Mouse (Mus musculus) MEL-GATA-1-ER (cell line): Measurements from ENCODE around the gene Ccdc60.

ENCODE experiments used
- DNase-seq: peaks from one replicate; pipeline ENCODE4 v3.0.0-alpha.2; 2012; ENCODE audit warnings: low read depth; ENCODE audit errors: extremely low read depth

Ccdc60 gene

GRCm38 (mm10) chr5:116271511-116272227 is 17.1 kb downstream of the Ccdc60 start:
- no peak for DNase-seq

GRCm38 (mm10) chr5:116269212-116270145 is 19.3 kb downstream of the Ccdc60 start:
- DNase-seq, result no peak

GRCm38 (mm10) chr5:116262689-116263088 is 26.1 kb downstream of the Ccdc60 start:
- no peak for DNase-seq

- DNase-seq, result no peak
Observed at GRCm38 (mm10) chr5:116261944-116262343, 26.8 kb downstream of the Ccdc60 start.

GRCm38 (mm10) chr5:116260356-116260755 is 28.4 kb downstream of the Ccdc60 start:
- no peak for DNase-seq

- no peak for DNase-seq
Observed at GRCm38 (mm10) chr5:116258321-116258860, 30.4 kb downstream of the Ccdc60 start.

- no peak for DNase-seq
Observed at GRCm38 (mm10) chr5:116253914-116254313, 34.9 kb downstream of the Ccdc60 start.

- DNase-seq, result no peak
Observed at GRCm38 (mm10) chr5:116252186-116252585, 36.6 kb downstream of the Ccdc60 start.

GRCm38 (mm10) chr5:116246642-116247041 is 42.1 kb downstream of the Ccdc60 start:
- no peak for DNase-seq

- no peak for DNase-seq
Observed at GRCm38 (mm10) chr5:116244476-116244875, 44.3 kb downstream of the Ccdc60 start.

GRCm38 (mm10) chr5:116243622-116244021 is 45.2 kb downstream of the Ccdc60 start:
- no peak for DNase-seq

- no peak for DNase-seq
Observed at GRCm38 (mm10) chr5:116231841-116232643, 56.7 kb downstream of the Ccdc60 start.

- no peak for DNase-seq
Observed at GRCm38 (mm10) chr5:116228414-116228813, 60.4 kb downstream of the Ccdc60 start.

- no peak for DNase-seq
Observed at GRCm38 (mm10) chr5:116224023-116224422, 64.8 kb downstream of the Ccdc60 start.

GRCm38 (mm10) chr5:116221916-116222315 is 66.9 kb downstream of the Ccdc60 start:
- no peak for DNase-seq

GRCm38 (mm10) chr5:116219288-116219687 is 69.5 kb downstream of the Ccdc60 start:
- no peak for DNase-seq

GRCm38 (mm10) chr5:116212706-116213105 is 76.1 kb downstream of the Ccdc60 start:
- DNase-seq, result no peak

GRCm38 (mm10) chr5:116209378-116210091 is 79.2 kb downstream of the Ccdc60 start:
- no peak for DNase-seq

- no peak for DNase-seq
Observed at GRCm38 (mm10) chr5:116208741-116209368, 79.9 kb downstream of the Ccdc60 start.

- no peak for DNase-seq
Observed at GRCm38 (mm10) chr5:116202692-116203091, 86.1 kb downstream of the Ccdc60 start.
